Mouse (Mus musculus) gonadal fat pad, adult 2 months (tissue): Measurements from ENCODE around the gene Tnip1. TPM values are rescaled to one million over a fixed set of nuclear protein-coding genes. Genes with fewer than 3 reads are reported as not detected.

Experiments used
- DNase-seq: peaks from one replicate; pipeline ENCODE4 v3.0.0-alpha.2; 2012; ENCODE audit warnings: low read depth
- polyA plus RNA-seq: library from polyadenylated mRNA; depleted of rRNA; stranded (reverse); fragments of >200 nt; gene quantifications from 2 replicates; pipeline ENCODE4 v1.2.3, GENCODE M21; 2012; rRNA removed

Tnip1 gene
- 37.6 and 41.5 TPM in 2 replicates for polyA plus RNA-seq

DNA sequence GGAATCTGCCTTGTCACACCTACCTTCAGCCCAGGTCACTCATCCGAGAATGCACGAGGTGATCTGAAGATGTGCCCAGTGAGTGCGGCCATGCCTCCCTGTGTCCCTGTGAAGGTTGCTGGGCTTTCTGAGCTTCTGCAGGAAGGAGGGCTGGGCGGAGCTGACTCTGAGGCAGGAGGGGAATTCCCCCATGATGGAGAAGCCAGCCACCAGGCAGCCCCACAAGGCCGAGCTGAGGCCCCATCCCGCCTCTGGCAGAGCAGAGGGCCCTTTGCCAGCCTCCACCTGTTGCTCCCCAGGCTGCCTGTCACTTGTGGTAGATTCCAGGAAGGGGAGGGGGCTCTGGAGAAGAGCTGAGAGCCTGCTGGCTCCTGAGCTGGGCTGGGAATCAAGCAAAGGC lies at the start of gene Tnip1:
TSS of gene Tnip1 (minus strand) at position 108 of the 400 bp plus-strand sequence.
- DNase-seq = no peak

DNA sequence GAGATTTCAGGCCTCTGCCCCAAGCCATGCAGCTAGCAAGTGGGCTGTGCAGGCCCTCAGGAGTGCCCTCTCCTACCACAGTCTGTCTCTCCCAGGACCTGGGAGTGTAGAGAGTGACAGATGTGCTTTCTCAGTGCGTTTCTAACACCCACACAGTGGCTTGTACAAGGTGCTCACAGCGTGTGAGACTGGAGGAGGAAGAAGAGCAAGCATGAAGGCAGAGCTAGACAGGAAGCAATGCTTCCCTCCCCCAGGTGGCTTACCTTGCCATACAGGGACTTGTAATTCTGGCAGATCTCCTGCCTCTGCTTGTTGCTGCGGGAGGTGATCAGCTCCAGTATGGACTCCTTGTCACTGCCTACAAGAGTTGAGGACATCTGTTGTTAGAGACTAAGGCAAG lies 48.7 kb upstream of the Tnip1 start:
- no peak for DNase-seq

DNA sequence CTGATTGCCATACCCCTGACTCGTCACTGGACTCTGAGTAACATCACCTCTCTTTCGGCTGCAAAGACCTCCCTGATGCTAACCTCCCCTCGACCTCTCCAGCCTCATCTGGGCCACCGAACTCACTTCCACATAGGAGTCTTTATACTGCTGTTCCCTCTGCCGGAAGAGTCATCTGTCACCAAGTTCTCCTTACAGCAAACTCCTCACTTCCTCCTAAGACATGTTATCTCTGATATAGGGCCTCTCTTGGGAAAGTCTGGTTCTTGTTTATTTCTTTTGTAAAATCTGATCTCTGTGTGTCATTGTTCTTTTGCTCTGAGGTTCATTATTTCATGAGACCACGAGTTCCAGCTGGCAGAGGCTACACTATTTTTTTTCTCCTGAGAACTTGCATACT lies 45.5 kb upstream of the Tnip1 start:
- no peak for DNase-seq

DNA sequence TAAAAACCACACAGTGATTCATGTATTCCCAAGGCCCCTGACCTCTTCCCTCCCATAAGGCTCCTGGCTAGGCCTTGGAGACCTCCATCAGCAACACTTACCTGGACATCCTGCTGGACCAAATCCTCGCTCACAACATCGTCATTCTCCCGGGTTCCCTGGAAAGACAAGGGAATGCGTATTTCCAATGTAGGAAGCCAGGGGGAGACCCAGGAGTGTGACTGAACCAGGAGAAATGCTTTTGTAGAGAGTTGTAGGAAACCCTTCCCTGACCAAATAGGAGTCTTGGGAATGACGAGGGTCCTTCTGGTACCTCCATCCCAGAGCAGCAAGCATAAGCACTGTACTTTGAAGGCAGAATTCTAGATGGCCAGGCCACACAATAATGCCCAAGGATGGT lies 43.0 kb upstream of the Tnip1 start:
- no peak for DNase-seq

DNA sequence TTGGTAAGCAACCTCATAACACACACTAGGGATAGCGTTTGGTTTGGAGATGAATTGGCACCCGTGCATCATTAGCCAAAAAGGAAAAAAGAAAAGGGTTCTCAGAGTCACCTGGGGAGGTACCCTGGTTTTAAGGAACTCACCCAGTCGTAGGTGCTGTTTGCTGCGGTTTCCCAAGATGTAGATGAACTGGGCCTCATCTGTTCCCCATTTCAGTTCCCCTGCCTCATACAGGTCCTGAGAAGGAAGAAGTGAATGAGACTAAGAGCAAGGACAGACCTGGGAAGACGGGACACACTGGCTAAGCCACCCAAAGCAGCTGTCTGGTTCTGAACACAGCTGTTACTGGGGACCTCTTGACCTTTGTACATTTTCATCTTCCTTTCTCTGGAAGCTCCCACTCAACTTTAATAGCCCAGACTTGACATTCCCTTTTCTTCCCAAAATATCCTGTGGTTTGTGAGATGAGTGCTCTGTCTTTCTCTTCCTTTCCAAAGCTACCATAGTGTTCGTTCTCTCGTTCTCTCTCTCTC lies 42.3 kb upstream of the Tnip1 start:
- DNase-seq = no peak

DNA sequence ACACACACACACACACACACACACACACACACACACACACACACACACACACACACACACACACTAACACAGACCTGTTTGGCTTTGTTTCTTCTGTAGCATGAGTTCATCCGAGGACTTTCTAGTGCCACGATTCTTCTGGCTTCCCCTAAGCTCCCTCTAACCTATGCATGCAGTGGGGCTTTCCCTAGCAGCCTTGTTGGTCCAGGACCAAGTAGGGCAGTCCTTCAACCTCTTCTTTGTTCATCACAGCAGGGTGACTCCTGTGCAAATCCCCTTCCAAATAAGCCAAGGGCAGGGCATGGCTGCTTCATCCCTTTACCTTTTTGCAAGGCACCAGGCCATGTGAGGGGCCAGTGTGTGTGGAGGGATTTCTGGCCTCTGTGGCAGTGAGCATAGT lies 36.0 kb upstream of the Tnip1 start:
- DNase-seq = no peak

DNA sequence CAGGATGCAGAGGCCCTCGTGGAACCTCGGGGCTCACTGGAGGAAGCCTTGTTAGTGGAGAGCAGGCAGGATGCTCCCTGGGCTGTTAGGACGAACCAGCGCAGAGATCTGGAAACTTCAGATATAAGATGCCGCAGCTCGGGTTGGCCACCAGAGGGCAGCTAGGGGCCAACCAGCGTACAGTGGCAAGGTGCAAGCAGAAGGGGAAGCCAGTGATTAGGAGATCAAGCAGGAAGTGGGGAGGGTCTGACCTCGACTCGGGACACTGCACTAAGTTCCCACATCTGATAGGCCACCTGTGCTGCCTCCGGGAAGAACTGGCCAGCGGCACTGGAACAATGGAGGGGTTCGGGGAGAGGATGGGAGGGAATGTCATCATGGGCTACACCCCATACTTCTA lies 35.6 kb upstream of the Tnip1 start:
- no peak for DNase-seq

DNA sequence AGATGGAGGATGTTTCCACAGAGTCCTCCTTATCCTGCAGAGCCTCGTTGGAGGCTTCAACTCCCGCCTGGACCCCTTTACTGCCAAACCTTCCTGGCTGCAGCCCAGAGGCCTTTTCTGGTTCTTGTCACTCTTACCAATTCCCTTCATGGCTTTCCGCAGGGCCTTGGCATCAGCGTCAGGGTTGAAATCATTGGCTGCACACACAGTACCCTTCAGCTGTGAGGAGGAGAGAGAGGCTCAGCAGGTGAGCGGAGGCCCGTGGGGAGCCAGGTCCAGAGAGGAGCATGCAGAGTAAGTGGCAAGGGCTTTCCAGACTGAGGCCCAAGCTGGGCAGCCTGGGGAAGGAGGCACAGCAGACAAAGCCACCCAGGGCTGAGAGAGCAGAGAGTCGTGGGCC lies 33.5 kb upstream of the Tnip1 start:
- no peak for DNase-seq

DNA sequence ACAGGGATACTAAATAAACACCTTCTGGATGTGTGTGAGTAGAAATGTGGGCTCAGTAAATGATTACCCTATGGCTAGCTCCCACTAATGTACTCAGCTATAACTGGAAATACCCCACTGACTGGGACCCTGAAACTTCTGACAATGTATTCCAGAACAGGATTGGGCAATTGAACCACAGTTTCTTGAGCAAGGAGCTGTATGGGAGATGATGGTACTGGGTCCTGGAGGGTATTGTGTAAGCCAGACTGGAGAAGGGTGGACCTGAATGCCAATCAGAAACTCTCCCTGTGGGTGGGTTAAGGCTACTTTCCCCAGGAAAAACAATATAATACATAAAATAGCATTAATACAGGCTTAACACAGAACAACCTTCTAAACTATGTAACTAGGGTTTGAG lies 27.2 kb upstream of the Tnip1 start:
- no peak for DNase-seq

DNA sequence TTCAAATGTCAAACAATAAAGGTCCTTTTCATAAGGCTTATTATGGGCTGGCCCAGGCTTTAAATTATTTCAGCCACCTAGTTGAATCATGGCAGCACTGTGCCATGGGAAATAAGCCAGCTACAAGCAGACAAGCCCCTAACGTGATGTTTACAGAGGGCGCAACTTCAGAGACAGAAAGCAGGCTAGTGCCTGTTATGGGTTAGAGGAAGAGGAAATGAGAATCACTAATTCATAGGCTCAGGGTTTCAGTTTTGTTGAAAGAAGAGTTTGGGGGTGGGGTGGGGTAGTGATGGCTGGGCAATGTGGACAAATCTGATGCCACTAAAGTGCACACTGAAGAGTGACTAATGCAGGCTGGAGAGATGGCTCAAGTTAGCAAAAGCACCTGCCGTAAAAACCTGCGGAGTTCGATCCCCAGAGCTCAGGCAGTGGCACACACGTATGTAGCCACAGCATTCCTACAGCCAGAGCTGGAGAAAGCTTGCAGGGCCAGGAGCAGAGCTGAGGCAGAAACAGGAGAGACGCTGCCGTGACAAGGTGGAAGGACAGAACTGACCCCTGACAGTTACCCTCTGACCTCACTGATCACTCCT lies 26.1 kb upstream of the Tnip1 start:
- DNase-seq = no peak

DNA sequence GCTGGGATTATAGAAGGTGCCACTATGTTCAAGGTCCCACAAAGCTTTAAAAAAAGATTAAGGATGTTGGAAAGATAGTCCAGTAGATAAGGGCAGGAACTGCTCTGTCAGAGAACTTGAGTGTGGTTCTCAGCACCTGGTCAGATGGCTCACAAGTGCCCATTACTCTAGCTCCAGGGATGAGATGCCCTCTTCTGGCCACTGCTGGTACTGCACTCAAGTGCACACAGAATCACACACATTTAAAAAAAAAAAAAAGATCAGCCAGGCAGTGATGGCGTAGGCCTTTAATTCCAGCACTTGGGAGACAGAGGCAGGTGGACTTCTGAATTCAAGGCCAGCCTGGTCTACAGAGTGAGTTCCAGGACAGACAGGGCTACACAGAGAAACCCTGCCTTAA lies 25.3 kb upstream of the Tnip1 start:
- DNase-seq = no peak

DNA sequence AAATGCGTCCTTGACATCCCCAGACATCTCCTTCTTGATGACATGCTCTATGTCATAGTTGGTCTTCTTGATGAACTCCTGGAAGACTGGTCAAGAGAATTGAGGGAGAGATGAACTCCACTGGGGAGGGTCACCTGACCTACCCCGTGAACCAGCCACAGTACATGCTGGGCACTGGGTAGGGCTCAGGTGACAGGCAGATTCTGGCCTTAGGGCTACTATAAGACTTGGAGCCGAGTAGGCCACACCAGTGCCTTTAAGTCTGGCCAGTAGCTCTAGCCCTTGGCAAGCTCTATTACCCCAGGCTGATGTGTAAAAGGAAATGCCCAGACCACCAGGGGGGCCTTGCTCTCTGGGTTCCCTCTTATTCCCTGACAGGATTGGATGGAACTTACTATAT lies 22.4 kb upstream of the Tnip1 start:
- DNase-seq = no peak

DNA sequence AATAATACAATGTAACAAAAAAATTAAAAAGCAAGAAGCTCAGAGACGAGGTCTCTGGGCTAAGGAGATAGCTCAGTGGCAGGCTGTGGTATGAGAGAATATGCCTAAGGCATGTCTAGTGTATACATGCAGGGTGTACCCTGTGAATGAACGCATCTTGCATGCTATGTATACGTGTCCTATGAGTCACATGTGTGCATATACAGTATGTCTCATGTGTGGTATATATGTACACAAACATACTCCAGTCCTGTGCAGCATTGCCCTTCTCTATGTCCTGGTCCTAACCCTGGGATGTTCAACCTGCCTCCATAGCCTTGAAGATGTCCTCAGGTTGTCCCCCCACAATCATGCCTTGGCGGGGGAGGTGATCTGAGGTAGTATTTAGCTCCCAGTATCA lies 21.9 kb upstream of the Tnip1 start:
- DNase-seq = no peak

DNA sequence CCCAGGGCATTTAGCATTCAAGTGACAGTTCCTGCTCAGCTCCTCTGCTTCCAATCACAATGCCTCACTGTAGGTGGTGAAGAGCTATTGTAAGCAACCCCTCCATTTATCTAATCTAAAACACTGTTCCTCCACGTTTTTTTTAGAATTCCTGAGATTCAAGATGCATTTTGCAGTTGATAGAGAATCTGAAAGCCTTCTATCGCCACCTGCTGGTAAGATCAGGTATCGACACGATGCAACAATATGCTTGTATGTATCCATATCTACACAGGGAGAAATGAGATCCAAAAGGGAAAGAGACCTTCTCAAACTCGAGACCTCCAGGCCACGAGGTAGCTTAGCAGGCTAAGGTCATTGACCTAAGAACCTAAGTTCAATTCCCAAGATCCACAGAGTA lies 21.4 kb upstream of the Tnip1 start:
- DNase-seq = no peak

DNA sequence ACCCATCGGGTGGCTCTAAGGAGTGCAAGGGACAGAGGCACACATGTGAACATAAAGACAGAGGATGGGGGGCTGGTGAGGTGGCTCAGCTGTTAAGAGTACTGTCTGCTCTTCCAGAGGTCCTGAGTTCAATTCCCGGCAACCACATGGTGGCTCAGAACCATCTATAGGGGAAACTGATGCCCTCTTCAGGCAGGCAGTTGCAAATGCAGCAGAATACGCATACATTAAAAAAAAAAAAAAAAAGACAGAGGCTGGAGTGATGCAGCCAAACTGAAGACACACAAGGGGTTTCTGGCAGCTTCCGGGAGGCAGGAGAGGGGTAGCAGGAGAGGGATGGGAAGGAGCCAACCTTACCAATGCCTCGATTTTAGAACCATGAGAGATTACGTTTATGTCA lies 19.8 kb upstream of the Tnip1 start:
- no peak for DNase-seq

DNA sequence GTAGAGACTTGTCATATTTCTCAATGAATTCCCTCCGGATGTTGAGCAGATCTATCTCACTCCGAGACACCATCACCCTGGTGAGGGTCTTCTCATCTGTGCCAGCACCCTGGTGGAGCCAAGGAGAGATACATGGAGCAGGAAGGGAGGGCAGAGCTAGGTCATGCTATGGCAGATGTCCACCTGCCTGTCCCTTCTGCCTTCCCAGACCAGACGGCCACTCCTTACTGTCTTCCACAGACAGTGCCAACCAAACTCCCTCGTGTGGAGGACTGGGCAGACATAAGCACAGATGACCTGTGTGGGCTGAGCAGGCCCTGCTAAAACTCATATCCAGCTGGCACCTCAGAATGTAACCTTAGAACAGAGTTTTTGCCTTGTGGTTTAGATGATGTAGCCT lies 18.9 kb upstream of the Tnip1 start:
- no peak for DNase-seq

DNA sequence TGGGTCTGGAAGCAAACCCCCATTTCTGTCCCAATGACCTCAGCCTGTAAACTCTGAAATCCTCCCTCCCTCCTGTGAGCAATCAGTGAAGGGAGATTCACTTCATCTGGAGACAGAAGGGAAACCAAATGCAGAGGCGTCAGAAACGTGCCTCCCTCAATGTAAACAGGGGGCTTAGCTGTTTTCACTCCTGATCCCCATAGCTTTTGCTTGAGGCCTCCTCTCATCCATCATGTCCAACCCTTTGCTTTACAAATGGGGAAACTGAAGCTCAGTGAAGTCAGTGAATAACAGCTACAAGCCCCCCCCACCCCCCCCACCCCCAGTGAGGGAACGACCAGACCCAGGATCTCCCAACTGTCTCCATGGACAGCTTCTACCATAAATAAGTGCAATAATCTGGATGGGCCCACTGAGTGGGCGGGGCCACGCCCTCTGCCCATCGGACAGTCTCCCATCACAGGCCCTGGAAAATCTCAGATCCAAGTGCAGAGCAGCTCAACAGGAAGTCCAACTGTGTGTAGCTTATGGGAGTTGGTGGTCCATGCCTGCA lies 14.7 kb upstream of the Tnip1 start:
- DNase-seq = no peak

DNA sequence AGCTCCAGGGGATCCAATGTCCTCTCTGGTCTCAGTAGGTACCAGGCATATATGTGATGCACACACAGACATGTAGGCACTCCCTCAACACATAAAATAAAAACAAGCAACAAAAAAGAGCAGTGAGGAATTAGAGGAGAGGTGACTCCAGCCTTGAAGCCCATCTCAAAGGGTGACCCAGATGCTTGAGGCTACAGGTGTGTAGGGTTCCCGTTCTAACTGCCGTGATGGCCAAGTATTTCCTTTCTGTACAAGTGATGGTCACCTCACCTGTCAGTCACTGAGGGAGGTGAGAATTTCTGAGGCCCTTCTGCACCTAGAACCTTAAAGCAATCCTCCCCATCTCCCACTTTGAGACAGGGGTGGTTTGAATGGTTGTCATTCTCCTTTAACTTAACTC lies 13.6 kb upstream of the Tnip1 start:
- no peak for DNase-seq

DNA sequence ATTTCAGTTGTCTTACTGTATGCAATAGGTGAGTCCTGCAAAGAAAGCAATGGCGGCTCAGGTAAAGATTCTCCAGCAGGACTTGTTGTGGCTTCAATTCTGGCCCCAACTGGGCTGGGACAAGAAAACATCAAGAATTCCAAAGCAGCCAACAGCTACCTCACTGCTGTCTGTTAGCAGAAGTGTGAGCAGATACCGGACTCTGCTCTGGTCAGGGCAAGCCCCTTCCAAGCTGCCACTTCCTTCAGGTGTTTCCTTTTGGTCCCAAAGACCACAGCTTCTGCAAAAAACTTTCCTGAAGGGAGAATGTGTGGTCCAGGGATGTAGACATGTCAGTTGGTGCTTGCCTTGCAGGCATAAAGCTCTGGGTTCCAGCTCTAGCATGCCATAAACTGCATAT lies 13.0 kb upstream of the Tnip1 start:
- DNase-seq = no peak

DNA sequence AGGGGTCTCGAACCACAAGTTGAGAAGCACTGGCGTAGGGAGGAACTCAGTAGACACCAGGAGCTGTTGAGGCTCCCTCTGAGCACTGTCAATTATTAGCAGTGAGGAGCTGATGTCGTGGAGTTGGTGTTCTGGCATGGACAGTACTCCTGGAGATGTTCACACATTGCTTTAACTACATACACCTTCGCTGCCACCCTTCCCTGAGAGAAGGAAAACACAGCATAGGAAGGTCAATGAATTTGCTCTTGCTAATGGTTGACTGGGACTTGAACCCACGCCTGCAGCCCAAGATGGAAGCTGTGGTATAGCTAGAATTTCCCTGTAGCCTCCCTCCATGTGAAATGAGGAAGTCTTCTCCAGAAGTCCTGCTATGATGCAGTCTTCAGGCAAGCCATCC lies 12.6 kb upstream of the Tnip1 start:
- no peak for DNase-seq

DNA sequence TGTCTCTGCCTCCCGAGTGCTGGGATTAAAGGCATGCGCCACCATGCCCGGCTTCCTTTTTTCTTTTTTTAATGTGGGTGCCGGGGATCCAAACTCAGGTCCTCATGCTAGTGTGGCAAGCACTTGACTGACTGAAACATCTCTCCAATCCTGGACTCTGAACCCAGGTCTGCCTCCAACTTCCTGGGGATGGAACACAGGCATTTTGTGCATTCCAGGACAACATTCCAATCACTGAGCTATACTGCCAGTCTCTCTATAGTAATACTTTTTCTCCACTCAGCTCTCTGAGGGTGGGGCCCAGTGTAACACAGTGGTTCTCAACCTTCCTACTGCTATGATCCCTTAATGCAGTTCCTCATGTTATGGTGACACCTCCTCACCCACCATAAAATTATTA lies 11.9 kb upstream of the Tnip1 start:
- no peak for DNase-seq

DNA sequence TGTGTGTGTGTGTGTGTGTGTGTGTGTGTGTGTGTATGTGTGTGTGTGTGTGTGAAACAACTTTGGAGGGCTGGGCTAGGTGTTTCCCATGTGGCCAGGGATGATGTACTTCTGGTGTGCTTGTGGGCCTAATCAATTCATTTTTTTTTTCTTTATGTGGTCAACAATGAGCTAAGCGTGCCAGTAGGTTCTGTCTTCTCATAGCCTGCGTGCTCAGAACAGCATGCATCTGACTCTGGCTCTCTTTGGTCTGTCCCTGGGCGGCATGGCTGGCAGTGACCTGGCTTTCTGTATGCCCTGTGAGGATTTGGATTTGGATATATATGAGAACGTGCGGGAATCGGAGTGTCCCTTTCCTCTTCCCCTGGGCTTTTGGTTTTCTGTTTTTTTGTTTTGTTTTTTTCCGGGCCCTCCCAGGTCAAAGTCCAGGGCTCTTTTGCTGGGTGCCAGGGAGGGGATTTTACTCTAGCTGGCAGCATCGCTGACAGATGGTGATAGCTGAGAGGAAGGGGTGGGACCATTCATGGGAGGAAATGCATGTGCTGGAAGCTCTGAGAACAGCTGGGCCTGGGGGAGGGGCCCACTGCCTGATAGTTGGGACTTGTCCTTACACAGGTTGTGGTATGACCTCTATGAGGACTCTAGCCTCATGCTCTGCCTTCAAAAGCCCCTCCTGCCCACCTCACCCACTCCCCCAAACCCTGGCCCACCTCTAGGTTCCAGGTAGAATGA lies 10.9 kb upstream of the Tnip1 start:
- DNase-seq = no peak

DNA sequence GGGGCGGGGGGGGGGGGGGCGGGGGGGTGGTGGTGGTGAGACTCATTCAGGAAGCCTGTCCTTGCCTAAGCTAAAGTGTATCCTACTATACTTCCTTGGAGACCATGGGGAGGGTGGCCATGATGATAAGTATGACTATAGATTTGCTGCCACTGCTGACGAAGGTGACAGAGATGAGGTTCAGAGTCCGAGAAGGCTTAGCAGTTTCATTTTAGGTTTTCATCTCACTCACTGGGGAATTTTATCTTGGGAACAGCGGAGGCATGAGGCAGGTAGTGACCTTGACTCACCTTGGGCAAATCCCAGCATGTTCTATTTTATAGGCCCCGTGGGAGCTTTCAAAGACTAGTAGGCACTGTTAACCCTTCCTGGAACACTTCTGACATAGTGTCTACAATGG lies 10.1 kb upstream of the Tnip1 start:
- no peak for DNase-seq
